Mouse (Mus musculus) MEL (cell line): ENCODE data around the gene Zfp652. TPM values are rescaled to one million over a fixed set of nuclear protein-coding genes. Genes with fewer than 3 reads are reported as not detected.

Experiments used
- DNase-seq: peaks from one replicate; pipeline ENCODE4 v3.0.0; 2011; ENCODE audit warnings: low read depth, low spot score
- H3K27ac ChIP-seq: 2 replicates; pipeline ENCODE4 v1.5.1; 2012; ENCODE audit warnings: low read depth, mild to moderate bottlenecking, control low read depth, low read length, moderate library complexity; ENCODE audit not compliant: control insufficient read depth
- H3K27me3 ChIP-seq, 2 experiments: fragments of 150-350 bp in 1 of 2; sonication (generic) in 1 of 2; 2 replicates each; pipeline ENCODE4 v1.6.1; 2012; ENCODE audit warnings: low read length in 2 of 2, mild to moderate bottlenecking in 2 of 2, improper control_type of control experiment in 1 of 2, moderate library complexity in 1 of 2; ENCODE audit not compliant: insufficient read depth in 2 of 2, control insufficient read depth in 1 of 2
- H3K36me3 ChIP-seq, 2 experiments: 2 replicates each; pipeline ENCODE4 v1.6.1; 2012 to 2014; ENCODE audit warnings: low read length in 2 of 2, improper control_type of control experiment in 1 of 2, inconsistent platforms in 1 of 2, mild to moderate bottlenecking in 1 of 2; ENCODE audit not compliant: insufficient read depth in 2 of 2, control insufficient read depth in 1 of 2
- H3K4me1 ChIP-seq, 2 experiments: fragments of 150-350 bp in 1 of 2; sonication (generic) in 1 of 2; 2 replicates each; pipeline ENCODE4 v1.6.1; 2012; ENCODE audit warnings: low read length in 2 of 2, improper control_type of control experiment in 1 of 2, mild to moderate bottlenecking in 1 of 2; ENCODE audit not compliant: insufficient read depth in 2 of 2, control insufficient read depth in 1 of 2
- H3K4me3 ChIP-seq, 2 experiments: fragments of 150-350 bp in 1 of 2; sonication (generic) in 1 of 2; 2 replicates each; pipeline ENCODE4 v1.5.1; 2012; ENCODE audit warnings: low read depth in 2 of 2, low read length in 2 of 2, mild to moderate bottlenecking in 2 of 2, moderate library complexity in 2 of 2, control low read depth in 1 of 2, improper control_type of control experiment in 1 of 2; ENCODE audit not compliant: control insufficient read depth in 1 of 2, insufficient read depth in 1 of 2
- H3K79me2 ChIP-seq: 2 replicates; pipeline ENCODE4 v1.6.1; 2012; ENCODE audit warnings: mild to moderate bottlenecking, low read length, moderate library complexity; ENCODE audit not compliant: control insufficient read depth, poor library complexity, insufficient read depth
- H3K9ac ChIP-seq: 2 replicates; pipeline ENCODE4 v1.6.1; 2012; ENCODE audit warnings: low read depth, mild to moderate bottlenecking, control low read depth, low read length, moderate library complexity; ENCODE audit not compliant: control insufficient read depth, poor library complexity, severe bottlenecking
- H3K9me3 ChIP-seq: fragments of 150-350 bp; sonication (generic); replicated peaks from 2 replicates; pipeline ENCODE4 v1.6.1; 2012; ENCODE audit warnings: mild to moderate bottlenecking, low read length, improper control_type of control experiment, moderate library complexity; ENCODE audit not compliant: insufficient read depth
- BHLHE40 ChIP-seq: IDR thresholded peaks from 2 replicates; pipeline ENCODE4 v1.6.1; 2012; ENCODE audit warnings: low read depth, mild to moderate bottlenecking, inconsistent platforms, low read length, improper control_type of control experiment, borderline replicate concordance
- CTCF ChIP-seq, 3 experiments: IDR thresholded peaks in 2 of 3; conservative IDR thresholded peaks in 1 of 3; 2 replicates each; pipeline ENCODE4 v1.5.1; 2011 to 2012; ENCODE audit warnings: low read length in 3 of 3, low read depth in 2 of 3, mild to moderate bottlenecking in 2 of 3, improper control_type of control experiment in 1 of 3, inconsistent platforms in 1 of 3, mixed read lengths in 1 of 3, moderate library complexity in 1 of 3; ENCODE audit not compliant: control insufficient read depth in 1 of 3, insufficient read depth in 1 of 3, poor library complexity in 1 of 3, severe bottlenecking in 1 of 3
- E2F4 ChIP-seq: IDR thresholded peaks from 2 replicates; pipeline ENCODE4 v1.6.1; 2011; ENCODE audit warnings: low read depth, low read length, improper control_type of control experiment, borderline replicate concordance
- EP300 ChIP-seq, 2 experiments: IDR thresholded peaks; 2 replicates each; pipeline ENCODE4 v1.6.1; 2011; ENCODE audit warnings: improper control_type of control experiment in 2 of 2, low read length in 2 of 2, low read depth in 1 of 2, mild to moderate bottlenecking in 1 of 2
- GABPA ChIP-seq: IDR thresholded peaks from 2 replicates; pipeline ENCODE4 v1.6.1; 2012; ENCODE audit warnings: low read depth, mild to moderate bottlenecking, inconsistent platforms, low read length, improper control_type of control experiment, moderate library complexity
- JUND ChIP-seq: IDR thresholded peaks from 2 replicates; pipeline ENCODE4 v1.6.1; 2011; ENCODE audit warnings: low read depth, mild to moderate bottlenecking, improper control_type of control experiment, low read length
- KAT2A ChIP-seq: conservative IDR thresholded peaks from 2 replicates; pipeline ENCODE4 v1.6.1; 2012; ENCODE audit warnings: low read depth, low read length, improper control_type of control experiment, inconsistent platforms
- MAFK ChIP-seq: IDR thresholded peaks from 2 replicates; pipeline ENCODE4 v1.6.1; 2011; ENCODE audit warnings: low read depth, mild to moderate bottlenecking, low read length, improper control_type of control experiment, borderline replicate concordance
- MAX ChIP-seq: IDR thresholded peaks from 2 replicates; pipeline ENCODE4 v1.6.1; 2011; ENCODE audit warnings: low read length, improper control_type of control experiment
- MAZ ChIP-seq: IDR thresholded peaks from 2 replicates; pipeline ENCODE4 v1.6.1; 2012; ENCODE audit warnings: low read depth, mild to moderate bottlenecking, inconsistent platforms, low read length, improper control_type of control experiment
- MXI1 ChIP-seq: IDR thresholded peaks from 2 replicates; pipeline ENCODE4 v1.6.1; 2011; ENCODE audit warnings: mild to moderate bottlenecking, low read depth, low read length, improper control_type of control experiment
- MYB ChIP-seq: IDR thresholded peaks from 2 replicates; pipeline ENCODE4 v1.6.1; 2011; ENCODE audit warnings: mild to moderate bottlenecking, low read depth, low read length, improper control_type of control experiment
- MYC ChIP-seq: IDR thresholded peaks from 2 replicates; pipeline ENCODE4 v1.6.1; 2011; ENCODE audit warnings: low read depth, mild to moderate bottlenecking, low read length, improper control_type of control experiment, moderate library complexity
- POLR2AphosphoS2 ChIP-seq: IDR thresholded peaks from 2 replicates; pipeline ENCODE4 v1.6.1; 2011; ENCODE audit warnings: low read length, improper control_type of control experiment
- POLR2AphosphoS5 ChIP-seq: IDR thresholded peaks from 2 replicates; pipeline ENCODE4 v1.6.1; 2012; ENCODE audit warnings: low read depth, borderline replicate concordance, mild to moderate bottlenecking, inconsistent platforms, low read length, moderate library complexity, mixed read lengths
- RCOR1 ChIP-seq: IDR thresholded peaks from 2 replicates; pipeline ENCODE4 v1.6.1; 2012; ENCODE audit warnings: low read depth, mild to moderate bottlenecking, inconsistent platforms, low read length, improper control_type of control experiment
- SIN3A ChIP-seq: IDR thresholded peaks from 2 replicates; pipeline ENCODE4 v1.6.1; 2012; ENCODE audit warnings: low read length, improper control_type of control experiment, inconsistent platforms
- TAL1 ChIP-seq: IDR thresholded peaks from 2 replicates; pipeline ENCODE4 v1.6.1; 2012; ENCODE audit warnings: mild to moderate bottlenecking, inconsistent platforms, low read length, moderate library complexity, mixed read lengths
- TCF12 ChIP-seq: IDR thresholded peaks from 2 replicates; pipeline ENCODE4 v1.6.1; 2014; ENCODE audit warnings: low read depth, mild to moderate bottlenecking, inconsistent platforms, low read length, improper control_type of control experiment, moderate library complexity
- ZC3H11A ChIP-seq: IDR thresholded peaks from 2 replicates; pipeline ENCODE4 v1.6.1; 2012; ENCODE audit warnings: low read depth, mild to moderate bottlenecking, inconsistent platforms, low read length, improper control_type of control experiment
- polyA plus RNA-seq, 2 experiments: library from polyadenylated mRNA; stranded (reverse) in 1 of 2; unstranded in 1 of 2; fragments of >175 nt in 1 of 2; fragments of >200 nt in 1 of 2; gene quantifications; 2 replicates each; pipeline versions ENCODE4 v1.2.1 to v1.2.4; 2012; ENCODE audit warnings: low replicate concordance in 2 of 2, low read depth in 1 of 2; ENCODE audit not compliant: insufficient read length in 2 of 2, insufficient read depth in 1 of 2, missing spikeins in 1 of 2
- total RNA-seq: library from RNA; depleted of rRNA; stranded (reverse); fragments of 300-350 nt; gene quantifications from 2 replicates; pipeline ENCODE4 v1.2.3, GENCODE M21; 2012

The Zfp652 gene
- total and polyA plus RNA-seq, 3 experiments = 19.3 to 38.5 (median 31.8) TPM

- H3K4me3 ChIP-seq = no peak overlapping the region
- DNase-seq = no peak
- TF ChIP-seq E2F4 (no peak), MAX (no peak), EP300 (IDR thresholded peaks at IDR 0.05; ENCODE audit: low read depth in 1 of 2, low read length in 2 of 2) (no peak), RCOR1 (no peak), SIN3A (no peak), TCF12 (no peak)
Measured at GRCm38 (mm10) chr11:95716136-95716535, 3.7 kb downstream of the Zfp652 start.

DNA sequence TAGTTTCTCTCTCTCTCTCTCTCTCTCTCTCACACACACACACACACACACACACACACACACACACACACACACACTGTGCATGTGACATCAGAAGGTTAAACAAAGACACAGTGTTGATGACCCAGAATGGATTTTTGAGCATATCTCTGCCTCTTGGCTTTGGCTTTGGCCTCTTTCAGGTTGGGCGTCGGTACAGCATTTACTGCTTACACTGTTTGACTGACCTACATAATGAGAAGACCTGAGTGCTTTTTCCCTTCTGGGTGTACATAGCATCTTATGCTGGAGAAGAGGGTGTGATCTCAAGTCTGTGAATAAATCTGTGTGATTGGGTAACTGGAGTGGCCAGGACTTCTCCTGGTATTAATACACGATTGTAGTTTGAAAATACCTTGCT lies 6.9 kb downstream of the Zfp652 start:
- H3K27ac ChIP-seq = no peak overlapping the region
- H3K27me3 ChIP-seq = no peaks in the 10 kb centered on the region
- no peak for DNase-seq
- no peaks in the 10 kb centered on the region for H3K9me3 ChIP-seq
- H3K9ac ChIP-seq = no peak overlapping the region
- peaks cover 7 to 18% of the 10 kb centered on the region in 2 experiments for H3K4me1 ChIP-seq
- no peak overlapping the region for H3K4me3 ChIP-seq
- H3K79me2 ChIP-seq = peaks cover 72% of the 10 kb centered on the region
- peaks cover 15 to 31% of the 10 kb centered on the region in 2 experiments for H3K36me3 ChIP-seq
- TF ChIP-seq JUND (no peak), MYB (no peak), SIN3A (no peak), MXI1 (no peak), MAZ (no peak), GABPA (no peak), MYC (no peak), EP300 (IDR thresholded peaks at IDR 0.05; ENCODE audit: low read depth in 1 of 2, low read length in 2 of 2) (no peak), KAT2A (no peak), POLR2AphosphoS2 (no peak), CTCF (IDR thresholded peaks at IDR 0.05 in 2 of 3, conservative IDR thresholded peaks at IDR 0.05 in 1 of 3; ENCODE audit: control insufficient read depth in 1 of 3, insufficient read depth in 1 of 3, low read depth in 2 of 3, low read length in 3 of 3, poor library complexity in 1 of 3, severe bottlenecking in 1 of 3) (no peak), POLR2AphosphoS5 (no peak), ZC3H11A (no peak), TAL1 (no peak), BHLHE40 (no peak), MAFK (no peak)

More at GRCm38 (mm10) chr11:95716136-95716535, 3.7 kb downstream of the Zfp652 start:
- peaks cover 13 to 23% of the 10 kb centered on the region in 2 experiments for H3K4me1 ChIP-seq
- H3K36me3 ChIP-seq = peaks cover 5 to 36% of the 10 kb centered on the region in 2 experiments
- H3K9ac ChIP-seq = no peak overlapping the region
- peaks cover 68% of the 10 kb centered on the region for H3K79me2 ChIP-seq
- no peak overlapping the region for H3K27ac ChIP-seq
- no peaks in the 10 kb centered on the region for H3K27me3 ChIP-seq
- H3K9me3 ChIP-seq = no peaks in the 10 kb centered on the region
